Mouse (Mus musculus) mature B cell (primary cell): ENCODE results near the gene Syk.

Source experiments
- in situ Hi-C: fragments of 300-500 bp; cut with MboI; formaldehyde crosslinking; loops from 2 replicates; pipeline ENCODE4 v1.14.3; 2019

Syk gene

DNA sequence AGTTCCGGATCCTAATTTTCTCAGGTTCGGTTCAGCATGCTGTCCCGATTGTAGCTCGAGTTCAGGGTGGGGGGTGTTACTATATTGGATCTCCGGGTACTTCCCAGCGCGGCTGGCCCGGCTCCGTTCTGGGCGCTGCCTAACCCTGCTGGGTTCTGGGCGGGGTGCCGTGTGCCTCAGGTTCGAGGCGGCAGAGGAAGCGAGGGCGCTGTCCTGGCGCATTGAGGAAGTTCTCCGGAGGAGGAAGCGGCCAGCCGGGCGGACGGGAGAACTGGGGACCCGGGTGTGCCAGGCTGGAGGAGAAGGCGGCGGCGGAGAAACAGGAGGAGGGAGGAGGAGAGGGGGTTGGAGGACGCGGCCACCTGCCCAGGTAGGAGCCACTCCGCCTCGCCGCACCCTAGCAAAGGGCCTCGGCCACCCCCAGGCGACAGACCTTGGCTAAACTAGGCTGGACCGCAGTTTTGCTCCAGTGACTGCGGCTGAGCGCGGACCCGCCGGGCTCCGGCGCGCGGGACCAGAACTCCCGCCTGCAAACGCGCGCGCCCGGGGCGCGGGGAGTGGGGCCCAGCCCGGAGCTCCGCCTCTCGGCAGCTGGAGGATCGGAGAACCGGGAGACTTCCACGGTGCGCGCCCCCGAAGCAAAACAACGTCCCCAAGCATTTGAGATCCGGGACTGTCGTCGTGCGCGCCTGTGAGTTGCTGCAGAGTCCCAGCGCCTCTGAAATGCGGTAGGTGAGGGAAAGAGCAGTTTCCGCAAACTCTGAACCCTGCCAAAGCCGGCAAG is at the start of gene Syk:
Syk (plus strand) TSS at position 296 of the 784 bp plus-strand sequence.
- in situ Hi-C loops = no loop called here

DNA sequence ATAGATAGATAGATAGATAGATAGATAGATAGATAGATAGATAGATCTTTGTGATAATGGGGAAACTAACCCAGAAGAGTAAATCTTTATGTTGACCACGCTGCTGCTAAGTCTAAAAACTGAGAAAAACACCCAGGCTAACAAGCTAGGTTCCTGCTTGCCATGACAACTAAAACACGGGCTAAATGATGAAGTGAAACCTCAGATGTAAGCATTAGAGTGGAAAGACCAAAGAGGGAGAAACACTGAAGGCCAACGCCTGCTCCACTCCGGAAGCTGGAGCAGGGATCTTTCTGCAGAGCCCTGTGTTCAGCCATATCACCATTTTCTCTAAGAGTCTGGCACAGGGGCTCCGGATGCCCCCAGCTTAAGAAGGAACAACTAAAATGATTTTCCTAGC is 49.3 kb upstream of the Syk start:
- in situ Hi-C loops = loop anchor here (10.0 kb wide), 1 partner anchor 259 kb away; no protein-coding TSS in a partner anchor

DNA sequence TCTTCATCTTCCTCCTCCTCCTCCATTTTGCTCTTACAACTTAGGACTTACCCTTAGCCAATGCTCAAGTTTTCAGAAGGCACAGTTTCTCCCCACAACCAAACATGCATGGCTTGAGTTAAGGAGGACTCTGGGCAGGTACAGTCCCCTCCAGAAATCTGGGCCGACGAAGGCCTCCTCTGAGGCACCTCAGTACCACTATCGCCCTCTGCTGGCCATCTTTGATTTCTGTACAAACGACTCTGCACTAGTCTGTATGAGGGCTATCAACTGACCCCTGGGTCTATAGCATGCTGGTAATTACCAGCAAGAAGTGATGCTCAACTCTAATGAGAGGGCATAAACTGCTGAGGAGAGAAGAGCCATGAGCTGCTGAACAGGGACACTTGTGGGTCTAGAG is 47.4 kb upstream of the Syk start:
- in situ Hi-C loops = loop anchor here (10.0 kb wide), 1 partner anchor 261 kb away; no protein-coding TSS in a partner anchor

DNA sequence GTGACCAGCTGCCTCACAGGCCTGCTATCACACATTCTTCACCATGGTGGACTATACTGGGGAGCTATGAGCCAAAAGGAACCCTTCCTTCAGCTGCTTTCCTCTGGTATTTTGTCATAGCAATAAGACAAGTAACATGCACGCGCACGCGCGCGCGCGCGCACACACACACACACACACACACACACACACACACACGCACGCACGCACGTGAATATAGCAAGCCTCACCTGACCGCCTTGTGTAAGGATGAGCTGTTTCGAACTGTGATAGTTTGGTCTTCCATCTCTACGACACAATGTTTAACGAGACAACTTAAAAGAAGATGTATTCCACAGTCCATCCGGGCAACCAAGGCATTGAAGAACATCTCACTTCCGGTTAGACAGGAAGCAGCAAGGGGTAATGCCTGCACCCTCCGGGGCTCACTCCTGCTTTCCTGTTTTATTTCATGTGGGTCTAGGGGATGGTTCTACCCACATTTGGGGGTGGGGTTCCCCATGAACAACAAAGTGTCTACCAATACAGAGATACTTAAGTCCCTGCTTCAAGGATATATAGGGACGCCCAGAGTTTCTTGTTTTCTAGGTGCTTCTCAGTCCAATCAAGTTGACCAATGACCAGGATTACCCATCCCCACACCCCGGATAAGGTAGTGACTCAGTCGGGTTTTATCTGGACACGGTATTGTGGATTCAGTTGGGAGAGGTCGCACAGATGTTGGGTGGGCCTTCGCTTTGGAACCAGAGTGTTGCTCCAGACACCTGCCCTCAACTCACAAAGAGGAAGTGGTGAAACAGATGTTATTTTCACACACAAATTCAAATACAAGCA is 45.0 kb upstream of the Syk start:
- in situ Hi-C loops = loop anchor here (10.0 kb wide), 1 partner anchor 263 kb away; no protein-coding TSS in a partner anchor

DNA sequence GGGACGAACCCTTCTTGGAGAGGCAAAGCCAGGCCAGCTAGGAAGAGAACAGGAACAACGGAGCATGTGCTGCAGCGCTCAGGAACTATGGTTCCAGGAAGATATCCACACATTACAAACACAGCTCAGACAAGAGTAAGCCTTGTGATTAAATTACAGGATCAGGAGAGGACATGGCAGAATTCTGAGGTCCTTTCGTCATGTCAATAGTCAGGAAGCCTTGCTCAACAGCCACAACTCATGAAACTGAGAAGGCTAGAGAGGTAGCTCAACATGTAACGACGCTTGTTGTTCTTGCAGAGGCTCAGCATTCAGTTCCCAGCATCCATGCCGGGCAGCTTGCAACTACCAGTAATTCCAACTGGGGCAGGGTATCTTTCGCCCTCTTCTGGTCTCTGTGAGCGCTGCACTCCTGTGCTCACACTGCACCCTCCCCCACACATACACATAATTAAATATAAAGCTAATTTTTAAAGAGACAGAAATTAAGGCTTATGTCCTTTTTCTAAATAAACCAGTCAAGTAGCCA is 44.3 kb upstream of the Syk start:
- in situ Hi-C loops = loop anchor here (10.0 kb wide), 1 partner anchor 264 kb away; no protein-coding TSS in a partner anchor

DNA sequence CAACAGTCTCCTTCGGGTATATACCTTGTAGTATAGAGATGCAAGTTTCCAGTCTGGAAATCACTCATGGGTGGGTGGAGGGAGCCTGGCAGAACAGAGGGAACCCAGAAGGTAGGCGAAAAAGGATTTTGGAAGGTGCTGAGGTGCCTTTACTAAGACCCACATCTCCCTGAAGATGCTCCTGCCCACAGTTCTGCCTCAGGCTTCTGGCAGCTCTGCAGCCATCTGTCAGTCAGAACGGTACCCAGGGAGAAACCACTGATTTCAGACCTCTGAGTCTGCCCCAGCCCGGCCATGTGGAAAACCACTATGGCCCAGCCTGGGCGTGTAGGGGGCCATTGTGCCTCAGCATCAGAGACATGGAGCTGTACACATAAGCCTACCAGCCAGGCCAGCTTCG is 43.5 kb upstream of the Syk start:
- in situ Hi-C loops = loop anchor here (10.0 kb wide), 1 partner anchor 265 kb away; no protein-coding TSS in a partner anchor

DNA sequence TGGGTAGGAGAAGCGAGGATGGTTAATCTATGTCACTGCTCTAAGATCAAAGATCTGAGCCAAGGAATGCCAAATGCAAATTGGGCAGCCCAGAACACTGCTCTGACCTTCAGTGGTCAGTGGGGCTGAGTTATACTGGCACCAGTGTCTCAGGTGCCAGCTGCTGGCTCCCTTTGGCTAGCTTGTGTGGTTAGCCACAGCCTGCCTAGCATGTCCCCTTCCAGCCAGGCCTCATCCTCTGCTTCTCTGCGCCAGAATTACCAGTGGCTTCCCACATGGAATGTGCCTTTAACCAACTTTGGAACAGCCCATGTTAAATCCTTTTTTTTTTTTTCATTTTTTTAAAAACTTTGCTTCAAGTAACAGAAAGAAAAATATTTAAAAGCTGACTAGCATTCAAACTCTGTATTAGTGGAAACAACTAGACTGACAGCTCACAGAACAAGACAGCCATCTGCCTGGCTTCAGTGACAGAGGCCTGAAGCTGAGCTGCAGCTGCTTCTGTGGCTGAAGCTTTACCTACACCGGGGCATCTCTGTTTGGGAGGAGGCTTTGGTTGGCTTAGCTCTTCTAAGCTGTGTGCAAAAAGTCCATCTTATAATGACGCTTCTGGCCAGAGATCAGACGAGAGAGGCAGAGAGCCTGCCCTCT is 41.5 kb upstream of the Syk start:
- in situ Hi-C loops = no loop called here

DNA sequence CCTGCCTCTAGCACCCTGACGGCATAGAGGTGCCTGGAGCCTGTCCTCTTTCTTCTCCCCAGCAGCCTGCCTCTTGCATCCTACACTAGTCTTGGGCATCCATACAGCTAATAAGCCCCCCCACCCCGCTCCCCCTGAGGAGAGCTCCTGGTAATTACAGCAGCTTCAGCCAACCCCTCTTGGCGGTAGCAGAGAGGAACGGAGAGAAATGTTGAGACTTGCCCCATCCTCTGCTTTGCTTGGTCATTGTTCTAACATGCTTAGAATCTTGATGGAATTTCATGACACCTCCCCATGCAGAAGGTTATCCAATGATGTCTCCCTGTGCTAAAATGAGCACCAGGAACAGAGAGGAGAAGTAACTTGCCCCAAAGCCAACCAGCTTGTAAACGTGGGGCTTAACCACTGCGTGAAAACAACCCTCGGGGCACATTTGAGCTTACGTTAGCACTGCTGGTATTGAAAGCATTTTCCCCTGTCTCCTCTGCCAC is 40.9 kb upstream of the Syk start:
- in situ Hi-C loops = no loop called here

DNA sequence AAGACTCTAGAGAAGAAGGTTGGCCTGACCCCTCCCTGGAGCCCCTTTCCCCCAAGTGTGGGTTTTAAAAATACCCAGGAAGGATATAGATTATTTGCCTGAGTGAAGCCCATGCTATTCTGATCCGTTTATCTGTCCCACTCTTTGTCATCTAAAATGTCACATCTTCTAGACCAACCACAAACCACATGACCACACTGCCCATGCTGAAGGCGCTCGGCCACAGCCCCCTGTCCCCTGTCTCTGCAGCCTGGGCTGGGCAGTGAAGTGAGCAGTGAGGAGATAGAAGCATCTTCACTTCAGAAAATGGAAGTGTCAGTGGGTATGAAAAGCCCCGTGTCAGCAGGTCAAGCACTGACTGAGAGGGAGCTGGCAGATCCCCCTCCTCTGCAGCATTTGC is 40.3 kb upstream of the Syk start:
- in situ Hi-C loops = no loop called here

DNA sequence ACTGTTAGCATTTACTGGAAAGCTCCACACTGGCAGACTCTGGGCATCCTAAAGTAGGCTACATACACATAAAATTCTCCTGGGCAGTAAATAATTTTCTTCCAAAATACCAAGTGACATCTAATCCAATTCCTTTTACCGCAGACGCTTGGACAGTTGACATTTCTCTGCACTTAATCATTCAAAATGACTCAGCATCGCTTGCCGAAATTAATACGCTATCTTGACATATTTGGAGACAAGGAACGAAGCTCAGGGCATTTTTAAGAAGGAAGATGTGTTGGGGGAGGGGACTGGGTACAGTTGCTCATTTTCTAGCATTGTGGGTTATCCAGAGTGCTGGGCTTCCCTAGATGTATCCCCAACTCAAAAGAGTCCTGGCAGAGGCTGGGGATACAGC is 36.7 kb upstream of the Syk start:
- in situ Hi-C loops = no loop called here

DNA sequence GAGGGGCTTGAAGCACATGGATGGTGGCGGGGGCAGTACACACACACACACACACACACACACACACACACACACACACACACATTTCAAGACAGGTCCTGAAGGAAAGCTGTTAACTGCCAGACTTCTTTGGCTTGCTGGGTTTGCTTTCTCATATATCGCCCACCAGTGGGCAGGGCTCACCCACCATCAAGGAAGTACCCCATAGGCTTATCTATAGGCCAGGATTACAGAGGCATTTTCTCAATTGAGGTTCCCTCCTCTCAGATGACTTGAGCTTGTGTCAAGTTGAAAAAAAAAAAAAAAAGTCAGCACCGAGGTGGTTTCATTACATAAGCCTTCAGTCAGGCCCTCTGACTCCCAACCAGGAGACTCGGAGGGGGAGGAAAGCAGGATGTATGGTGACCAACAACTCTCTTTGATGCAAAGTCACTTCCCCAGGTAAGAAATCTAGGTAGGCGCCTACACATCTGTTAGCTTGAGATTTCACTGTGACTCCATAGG is 32.2 kb upstream of the Syk start:
- in situ Hi-C loops = no loop called here

DNA sequence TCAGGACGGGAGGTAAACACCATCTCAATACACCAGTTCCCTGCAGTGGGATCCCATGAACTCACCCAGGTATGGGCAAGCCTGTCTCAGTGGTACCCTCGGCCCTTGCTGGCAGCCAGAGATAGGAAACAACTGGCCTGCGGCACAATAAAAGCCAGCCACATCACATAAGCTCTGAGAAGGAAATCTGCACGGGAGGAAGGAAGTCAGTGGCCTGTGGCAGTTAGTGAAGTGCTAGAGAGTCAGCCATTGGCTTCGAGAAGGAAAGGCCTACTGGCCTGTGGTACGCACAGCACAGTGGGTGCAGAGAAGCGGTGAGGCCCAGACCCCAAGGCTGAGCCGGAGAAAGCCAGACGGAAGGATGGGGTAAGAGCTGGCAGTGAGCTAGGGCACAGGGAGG is 31.7 kb upstream of the Syk start:
- in situ Hi-C loops = no loop called here

DNA sequence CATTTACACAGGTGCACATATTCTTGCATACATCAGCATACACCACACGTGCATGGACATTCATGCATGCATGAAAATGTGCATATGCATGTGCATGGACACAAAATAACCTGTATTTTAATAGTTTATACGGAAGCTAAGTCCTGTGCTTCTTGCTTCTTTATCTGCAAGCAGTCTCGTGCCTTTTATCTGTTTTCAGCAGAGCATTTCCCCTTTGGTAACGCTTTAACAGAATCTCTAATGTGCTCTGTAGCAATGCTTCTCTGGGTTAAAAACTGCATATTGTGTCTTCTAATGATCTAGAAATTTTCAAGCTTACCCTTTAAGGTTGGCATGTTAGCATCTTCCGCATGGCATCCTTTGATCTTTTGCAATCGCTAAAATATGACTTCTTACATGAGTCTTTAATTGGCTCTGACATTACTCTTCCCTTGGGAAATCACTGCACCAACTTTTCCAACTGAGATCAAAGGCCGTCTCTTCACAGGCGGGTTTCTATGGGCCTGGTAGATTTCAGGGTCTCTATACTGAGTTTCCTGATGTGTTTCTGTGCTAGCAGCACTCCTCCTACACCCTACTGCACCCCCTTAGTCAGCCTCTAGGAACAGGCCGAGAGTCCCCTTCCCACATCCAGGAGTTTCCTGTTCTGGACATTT is 30.0 kb upstream of the Syk start:
- in situ Hi-C loops = no loop called here

DNA sequence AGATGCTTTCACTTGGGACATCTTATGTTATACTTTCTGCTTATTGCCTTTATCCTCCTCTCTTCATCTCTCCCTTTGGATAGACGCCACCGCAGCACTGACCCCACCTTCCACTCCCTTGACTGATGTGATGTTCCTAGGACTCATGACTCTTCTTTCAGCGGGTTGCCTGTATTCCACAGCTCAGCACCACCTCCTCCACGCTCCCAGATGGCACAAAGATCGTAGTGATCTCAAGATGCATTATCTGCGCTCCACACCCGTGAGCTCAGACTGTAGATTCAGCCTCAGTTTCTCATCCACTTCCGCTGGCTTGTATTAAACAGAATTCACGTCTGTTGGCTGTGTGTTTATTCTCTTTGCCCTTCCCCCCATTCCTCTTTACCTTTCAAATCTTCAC is 28.3 kb upstream of the Syk start:
- in situ Hi-C loops = no loop called here

DNA sequence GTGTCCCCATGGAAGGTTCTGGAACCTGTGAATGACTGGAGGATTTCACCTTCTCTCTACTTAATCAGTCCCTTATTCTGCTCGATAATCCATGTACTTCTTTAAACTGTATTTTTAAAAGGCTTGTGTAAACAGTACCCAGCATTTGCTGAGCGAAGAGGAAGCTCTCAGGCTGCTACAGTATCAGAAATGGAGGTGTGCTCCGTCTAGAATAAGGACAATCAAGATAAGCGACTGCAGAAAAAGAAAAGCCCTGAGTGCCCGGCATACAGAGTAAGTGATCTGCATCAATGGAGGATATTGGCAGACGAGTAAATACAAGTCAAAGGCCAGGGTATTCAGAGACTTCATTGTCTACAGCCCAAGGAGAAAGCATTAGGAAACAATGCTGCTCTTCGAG is 25.6 kb upstream of the Syk start:
- in situ Hi-C loops = no loop called here

DNA sequence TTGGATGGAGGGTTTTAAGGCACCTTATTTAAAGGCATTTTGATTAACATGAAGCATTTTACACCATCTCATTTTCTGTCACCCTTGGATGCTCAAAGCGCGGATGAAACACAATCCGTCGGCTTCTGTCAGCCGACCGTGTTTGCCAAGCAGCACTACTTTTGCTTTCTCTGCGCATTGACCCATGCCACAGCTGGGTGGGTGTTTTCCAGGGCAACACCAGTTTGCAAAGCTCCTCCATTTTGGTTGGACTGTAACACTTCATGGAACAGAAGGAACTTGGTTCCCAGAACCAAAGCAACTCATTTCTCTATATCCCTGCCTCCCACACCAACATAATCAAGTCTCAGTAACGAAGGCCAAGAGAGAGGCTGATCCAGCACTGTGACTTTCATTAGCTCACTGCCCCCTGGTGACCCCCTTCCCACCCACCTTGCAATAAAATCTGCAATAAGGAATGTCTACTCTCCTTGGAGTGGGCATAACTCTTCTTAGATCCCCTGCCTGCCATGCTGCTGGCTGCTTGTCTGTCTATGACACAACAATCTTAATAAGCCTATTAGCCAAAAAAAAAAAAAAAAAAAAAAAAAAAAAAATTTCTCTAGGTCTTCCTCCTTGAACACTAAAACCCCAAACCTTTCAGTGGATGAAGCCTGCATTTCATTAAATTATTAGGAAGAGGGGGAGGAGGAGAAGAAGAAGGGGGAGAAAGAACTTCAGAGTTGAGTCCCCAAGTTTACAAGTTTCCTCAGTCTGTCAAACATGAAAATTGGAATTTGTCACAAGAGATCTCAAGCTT is 21.4 kb upstream of the Syk start:
- in situ Hi-C loops = no loop called here

DNA sequence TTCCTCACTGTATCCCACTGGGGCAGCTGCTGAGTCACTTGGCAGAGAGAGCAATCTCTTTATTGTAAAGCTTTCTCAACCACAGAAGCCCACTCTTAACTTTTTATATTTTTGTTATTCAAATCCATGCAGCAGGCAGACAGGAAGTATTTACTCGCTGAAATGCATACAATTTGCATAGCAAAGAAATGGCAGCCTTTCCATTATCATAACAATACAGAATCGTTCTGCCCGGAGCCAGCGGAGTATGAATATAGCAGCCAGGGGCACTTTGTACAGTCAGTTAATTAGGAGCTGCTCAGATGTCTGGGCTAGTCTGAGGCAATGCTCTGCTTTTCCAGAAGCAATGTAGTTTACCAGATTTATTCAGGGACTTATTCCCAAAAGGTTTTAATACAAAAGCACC is 20.8 kb upstream of the Syk start:
- in situ Hi-C loops = no loop called here

DNA sequence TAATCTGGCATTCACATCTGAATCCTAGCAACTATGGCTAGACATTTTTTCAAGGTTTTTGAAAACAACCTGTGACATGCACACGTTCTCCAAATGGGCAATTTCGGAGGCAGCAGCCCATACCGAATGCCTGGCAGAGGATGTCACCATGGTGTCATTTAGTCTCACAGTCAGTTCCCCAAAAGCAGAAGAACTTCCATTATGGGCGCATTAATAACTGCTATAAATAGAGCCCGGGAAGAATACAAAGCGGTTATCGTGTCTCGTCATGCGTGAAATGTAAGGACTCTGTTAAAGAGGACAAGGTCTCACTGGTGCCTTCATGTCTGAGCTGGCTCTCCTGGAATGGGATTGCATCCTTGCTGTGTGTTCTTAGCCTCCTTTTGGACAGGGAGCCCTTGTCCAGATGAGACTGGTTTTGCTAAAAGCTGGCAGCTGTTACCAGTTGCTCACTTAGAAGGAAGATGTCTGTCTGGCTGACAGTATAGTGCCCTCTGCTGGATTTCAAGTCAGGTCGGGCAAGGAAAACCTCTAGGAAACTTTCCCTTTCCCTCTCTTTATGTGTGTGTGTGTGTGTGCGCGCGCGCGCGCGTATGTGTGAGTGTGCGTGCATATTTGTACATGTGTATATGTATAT is 17.8 kb upstream of the Syk start:
- in situ Hi-C loops = no loop called here

DNA sequence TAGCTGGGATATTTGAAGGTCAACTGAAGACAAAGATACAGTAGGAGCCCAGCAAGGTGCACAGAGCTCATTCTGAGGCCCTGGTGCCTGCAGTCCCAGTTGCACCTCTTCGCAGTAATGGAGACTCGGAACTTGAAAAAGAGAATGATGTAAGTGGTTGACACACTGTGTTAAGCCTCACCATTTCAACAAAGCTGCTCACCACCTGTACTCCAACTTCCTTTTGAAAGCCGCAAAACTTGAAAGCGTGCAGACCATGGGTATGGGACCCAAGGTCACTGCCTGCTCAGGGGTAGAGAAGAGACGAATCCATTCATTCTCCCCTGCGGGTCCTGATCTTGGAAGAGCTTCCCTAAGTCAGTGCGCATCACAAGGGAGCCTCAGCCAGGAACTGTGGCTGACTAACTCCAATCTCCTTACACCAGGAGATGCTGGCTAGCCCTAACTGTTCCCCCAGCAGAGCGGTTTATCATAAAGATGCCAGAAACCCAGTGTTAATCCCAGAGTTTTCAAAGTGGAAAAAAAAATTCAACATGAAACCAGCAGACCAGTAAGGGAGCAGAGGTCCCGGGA is 16.7 kb upstream of the Syk start:
- in situ Hi-C loops = no loop called here

DNA sequence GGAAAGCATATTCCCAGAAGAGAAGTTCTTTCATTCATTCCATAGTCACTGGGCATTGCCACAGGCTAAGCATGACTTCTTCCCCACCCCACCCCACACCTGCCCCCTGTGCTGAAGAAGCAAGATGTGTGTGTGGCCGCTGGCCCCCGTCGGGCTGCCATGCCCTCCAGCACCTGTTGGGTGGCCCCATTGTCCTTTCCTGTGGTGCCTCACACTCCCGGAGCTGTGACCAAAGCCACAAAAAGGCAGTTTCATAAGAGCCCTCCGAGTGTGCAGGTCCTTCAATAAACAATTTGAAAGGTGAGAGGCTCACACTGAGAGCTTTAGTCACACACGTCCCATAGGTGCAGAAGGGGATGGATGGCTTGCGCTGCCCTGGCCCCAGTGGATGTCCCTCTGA is 16.2 kb upstream of the Syk start:
- in situ Hi-C loops = no loop called here
